Mouse (Mus musculus) brain, embryonic 14.5 days (tissue): Measurements from ENCODE around the gene Hoxa4.

ENCODE experiments used
- CTCF ChIP-seq: fragments of 200-500 bp; IDR thresholded peaks from 2 replicates; pipeline ENCODE4 v1.5.1; 2012; ENCODE audit warnings: inconsistent platforms, mild to moderate bottlenecking, moderate library complexity, borderline replicate concordance; ENCODE audit not compliant: insufficient read depth, insufficient read length; ENCODE audit errors: extremely low read depth
- POLR2A ChIP-seq: fragments of 200-500 bp; IDR thresholded peaks from 2 replicates; pipeline ENCODE4 v1.6.1; 2012; ENCODE audit warnings: mild to moderate bottlenecking, inconsistent platforms, borderline replicate concordance; ENCODE audit not compliant: poor library complexity, insufficient read depth, insufficient read length, severe bottlenecking; ENCODE audit errors: extremely low read depth

GRCm38 (mm10) chr6:52225612-52226568 lies 34.3 kb upstream of the Hoxa4 start:
- TF ChIP-seq POLR2A = no peak
- no peak for TF ChIP-seq CTCF
